Mouse (Mus musculus) right cerebral cortex, adult 2 months (tissue): ENCODE measurements around the gene Dmrtc2.
A peak's percentile ranks its signal among the peaks of the same experiment; 100 is the strongest.

Experiments
- DNase-seq, 2 experiments: peaks; one replicate each; pipeline ENCODE4 v3.0.0; 2021 to 2022; ENCODE audit warnings: low spot score in 2 of 2

Gene Dmrtc2

GRCm38 (mm10) chr7:24901842-24902241 lies 32.0 kb downstream of the Dmrtc2 start:
- DNase-seq, result no peak

- no peak for DNase-seq
These were observed 32.4 kb downstream of the Dmrtc2 start for GRCm38 (mm10) chr7:24902264-24902629.

DNA sequence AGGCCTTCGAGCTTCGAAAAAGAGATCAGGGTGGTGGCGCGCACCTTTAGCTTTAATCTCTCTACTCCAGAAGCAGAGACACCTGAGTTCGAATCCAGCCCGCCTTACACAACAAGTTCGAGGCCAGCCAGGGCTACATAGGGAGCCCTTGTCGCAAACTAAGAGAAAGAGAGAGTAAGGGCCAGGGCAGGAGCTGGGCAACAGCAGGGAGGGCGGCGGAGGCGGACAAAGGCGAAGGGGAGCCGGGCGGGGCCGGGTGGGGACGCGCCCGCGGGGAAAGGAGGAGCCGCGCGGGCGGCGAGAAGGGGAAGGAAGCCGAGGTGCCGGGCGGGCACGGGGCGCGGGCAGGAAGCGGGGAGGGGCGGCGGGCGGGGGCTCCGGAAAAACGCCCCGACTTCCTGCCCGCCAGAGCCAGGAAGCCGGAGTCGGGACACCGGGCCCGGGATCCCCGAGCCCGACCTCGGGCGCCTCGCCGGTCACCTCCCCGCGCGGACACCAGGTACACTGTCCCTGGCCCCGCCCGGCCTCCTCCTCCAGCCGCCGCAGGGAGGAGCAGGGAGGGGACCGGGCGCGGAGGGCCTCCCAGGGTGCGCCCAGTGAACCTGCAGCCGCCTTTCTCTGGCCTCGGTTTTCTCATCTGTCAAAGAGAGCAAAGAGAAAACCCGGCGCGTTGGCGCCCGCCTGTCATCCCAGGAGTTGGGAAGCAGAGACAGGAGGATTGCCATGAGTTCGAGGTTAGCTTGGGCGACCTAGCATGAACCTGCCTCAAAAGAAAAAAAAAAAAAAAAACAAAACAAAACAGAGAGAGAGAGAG lies 33.0 kb downstream of the Dmrtc2 start, which contains the start of gene Arhgef1:
TSS of gene Arhgef1 (plus strand) at position 283 of the 814 bp plus-strand sequence.
- DNase-seq, result peak in 1 of 2 experiments; percentile 26

DNA sequence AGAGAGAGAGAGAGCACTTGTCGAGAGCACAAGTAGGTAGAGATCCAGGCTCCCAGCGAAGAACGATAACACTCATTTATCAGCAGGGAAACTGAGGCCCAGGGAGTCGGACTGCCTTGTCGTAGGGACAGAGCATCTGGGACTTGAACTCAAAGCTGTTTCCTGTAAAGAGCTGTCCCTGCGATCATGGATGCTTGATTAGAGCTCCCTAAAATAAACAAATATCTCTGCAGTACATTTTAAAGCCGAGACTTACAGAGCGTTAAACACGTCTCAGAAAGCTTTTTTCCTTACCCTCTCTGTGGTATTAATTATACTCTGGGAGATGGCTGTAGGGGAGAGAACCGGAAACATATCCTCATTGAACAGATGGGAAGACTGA lies 33.6 kb downstream of the Dmrtc2 start:
- DNase-seq, result no peak

GRCm38 (mm10) chr7:24904070-24904483 lies 34.2 kb downstream of the Dmrtc2 start:
- DNase-seq, result peak; percentile 97

DNA sequence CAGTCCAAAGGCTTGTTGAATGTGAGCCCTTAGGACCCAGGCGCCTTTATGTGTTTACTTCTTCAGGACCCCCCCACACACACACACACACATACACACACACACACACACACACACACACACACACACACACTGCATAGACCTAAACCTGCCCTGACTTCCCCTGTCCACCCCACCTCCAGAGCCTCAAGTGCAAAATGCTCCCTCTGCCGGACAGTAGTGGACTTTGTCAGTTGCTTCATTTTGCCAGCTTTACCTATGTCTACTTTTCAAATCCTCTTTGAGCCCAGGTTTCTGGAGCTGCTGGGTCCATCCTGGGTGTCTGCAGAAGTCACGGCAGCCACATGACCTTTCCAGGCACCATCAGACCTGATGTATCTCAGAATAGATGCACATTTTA lies 35.1 kb downstream of the Dmrtc2 start:
- DNase-seq, result peak; percentile 39 to 69

DNA sequence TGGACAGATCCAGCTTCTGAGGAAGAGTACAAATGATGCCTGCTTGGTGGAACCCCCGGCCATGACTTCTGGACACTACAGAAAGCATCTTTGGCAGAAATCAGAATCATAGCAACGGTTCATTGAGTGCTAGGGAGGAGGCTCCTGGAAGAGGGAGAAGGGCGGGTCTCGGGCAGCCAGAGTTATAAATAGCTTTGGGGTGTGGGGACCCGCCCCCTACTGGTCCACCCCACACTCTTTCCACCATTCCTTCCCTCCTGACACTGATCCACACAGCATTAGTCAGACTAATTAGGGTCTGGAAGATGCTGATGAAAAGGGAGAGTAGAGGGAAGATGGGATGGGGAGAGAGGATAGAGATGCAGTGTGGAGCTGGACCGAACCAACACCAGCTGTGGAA lies 36.7 kb downstream of the Dmrtc2 start:
- no peak for DNase-seq

- no peak for DNase-seq
These were observed 37.4 kb downstream of the Dmrtc2 start for GRCm38 (mm10) chr7:24907211-24907748.

DNA sequence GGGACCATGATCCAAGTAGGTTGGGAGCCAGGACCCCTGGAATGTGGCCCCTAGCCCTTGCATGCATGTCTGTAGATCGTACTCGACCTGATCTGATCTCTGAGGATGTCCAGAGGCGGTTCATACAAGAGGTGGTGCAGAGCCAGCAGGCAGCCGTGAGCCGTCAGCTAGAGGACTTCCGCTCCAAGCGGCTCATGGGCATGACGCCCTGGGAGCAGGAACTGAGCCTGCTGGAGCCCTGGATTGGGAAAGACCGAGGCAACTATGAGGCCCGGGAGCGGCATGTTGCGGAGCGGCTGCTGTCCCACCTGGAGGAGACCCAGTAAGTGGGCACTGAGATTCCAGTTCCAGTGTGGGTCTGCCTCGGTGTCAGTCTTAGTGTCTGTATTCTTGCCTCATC lies 42.6 kb downstream of the Dmrtc2 start:
- no peak for DNase-seq

GRCm38 (mm10) chr7:24918763-24919323 lies 49.0 kb downstream of the Dmrtc2 start:
- DNase-seq, result no peak

- DNase-seq, result no peak
These were observed 49.9 kb downstream of the Dmrtc2 start for GRCm38 (mm10) chr7:24919728-24920127.
